Mouse (Mus musculus) hindbrain, embryonic 15.5 days (tissue): ENCODE data around the gene Tmem213. TPM values are rescaled to one million over a fixed set of nuclear protein-coding genes. Genes with fewer than 3 reads are reported as not detected.

Experiments
- ATAC-seq: fragments of 200-750 bp; cut with Nextera tagmentation; 2 replicates; pipeline ENCODE4 v1.8.0; 2017; ENCODE audit warnings: low read depth, moderate number of reproducible peaks, moderate TSS enrichment; ENCODE audit not compliant: low FRiP score
- H3K27ac ChIP-seq: fragments of 300-500 bp; sonication (generic); replicated peaks from 2 replicates; pipeline ENCODE4 v1.5.1; 2015; ENCODE audit warnings: mild to moderate bottlenecking, inconsistent platforms
- H3K27me3 ChIP-seq: fragments of 300-500 bp; sonication (generic); 2 replicates; pipeline ENCODE4 v1.6.1; 2015; ENCODE audit warnings: control low read depth, inconsistent platforms
- H3K36me3 ChIP-seq: fragments of 300-500 bp; sonication (generic); 2 replicates; pipeline ENCODE4 v1.6.1; 2015; ENCODE audit warnings: control low read depth, inconsistent platforms
- H3K4me1 ChIP-seq: fragments of 300-500 bp; sonication (generic); replicated peaks from 2 replicates; pipeline ENCODE4 v1.6.1; 2015; ENCODE audit warnings: control low read depth, inconsistent platforms
- H3K4me2 ChIP-seq: fragments of 300-500 bp; sonication (generic); 2 replicates; pipeline ENCODE4 v1.6.1; 2015; ENCODE audit warnings: moderate library complexity, mild to moderate bottlenecking, inconsistent platforms
- H3K4me3 ChIP-seq: fragments of 300-500 bp; sonication (generic); 2 replicates; pipeline ENCODE4 v1.5.1; 2015; ENCODE audit warnings: mild to moderate bottlenecking, inconsistent platforms
- H3K9ac ChIP-seq: fragments of 300-500 bp; sonication (generic); 2 replicates; pipeline ENCODE4 v1.6.1; 2015; ENCODE audit warnings: inconsistent platforms
- H3K9me3 ChIP-seq: fragments of 300-500 bp; sonication (generic); 2 replicates; pipeline ENCODE4 v1.6.1; 2016; ENCODE audit warnings: control low read depth, inconsistent platforms
- WGBS: fragments of 180-500 bp; shearing (Covaris S2); methylation state at CpG from one replicate; pipeline ENCODE4 v1.1.7; 2015; 5-methylcytosine and 5-hydroxymethylcytosine counted together
- polyA plus RNA-seq: library from polyadenylated mRNA; unstranded; fragments of >200 nt; fragmentation: Nextera tagmentation; extraction: Ambion mirVana; gene quantifications from 2 replicates; pipeline ENCODE4 v1.2.1, GENCODE M21; 2015

Gene Tmem213
- polyA plus RNA-seq, 1 experiment from 2014 or later: not detected

DNA sequence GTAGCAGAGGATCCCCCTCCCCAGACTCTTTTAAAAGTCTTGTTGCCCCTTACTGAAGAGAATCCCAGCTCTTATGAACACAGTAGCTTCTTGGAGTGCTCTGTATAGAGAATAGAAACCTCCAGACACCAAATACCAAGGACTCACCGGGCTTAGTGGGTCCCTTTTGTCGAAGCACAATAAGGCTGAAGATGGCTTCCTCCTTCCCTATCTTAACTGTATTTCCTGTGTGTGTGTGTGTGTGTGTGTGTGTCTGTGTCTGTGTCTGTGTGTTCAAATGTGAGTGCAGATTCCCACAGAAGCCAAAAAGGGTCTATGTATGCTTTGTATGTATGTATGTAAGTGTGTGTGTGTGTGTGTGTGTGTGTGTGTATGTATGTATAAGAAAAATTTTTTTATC, 51.5 kb downstream of the Tmem213 start:
- Histone ChIP-seq H3K36me3 (peaks cover 9% of the 10 kb centered on the region), H3K27me3 (no peaks in the 10 kb centered on the region), H3K9ac (no peak overlapping the region), H3K27ac (peak overlapping the region; percentile 66), H3K4me1 (peaks cover 25% of the 10 kb centered on the region), H3K4me2 (no peak overlapping the region), H3K4me3 (no peak overlapping the region), H3K9me3 (no peaks in the 10 kb centered on the region)
- peak; percentile 4; the same call in 1 of the 2 replicates for ATAC-seq
- 60% methylated on average over 2 of the region's 2 CpGs for WGBS

DNA sequence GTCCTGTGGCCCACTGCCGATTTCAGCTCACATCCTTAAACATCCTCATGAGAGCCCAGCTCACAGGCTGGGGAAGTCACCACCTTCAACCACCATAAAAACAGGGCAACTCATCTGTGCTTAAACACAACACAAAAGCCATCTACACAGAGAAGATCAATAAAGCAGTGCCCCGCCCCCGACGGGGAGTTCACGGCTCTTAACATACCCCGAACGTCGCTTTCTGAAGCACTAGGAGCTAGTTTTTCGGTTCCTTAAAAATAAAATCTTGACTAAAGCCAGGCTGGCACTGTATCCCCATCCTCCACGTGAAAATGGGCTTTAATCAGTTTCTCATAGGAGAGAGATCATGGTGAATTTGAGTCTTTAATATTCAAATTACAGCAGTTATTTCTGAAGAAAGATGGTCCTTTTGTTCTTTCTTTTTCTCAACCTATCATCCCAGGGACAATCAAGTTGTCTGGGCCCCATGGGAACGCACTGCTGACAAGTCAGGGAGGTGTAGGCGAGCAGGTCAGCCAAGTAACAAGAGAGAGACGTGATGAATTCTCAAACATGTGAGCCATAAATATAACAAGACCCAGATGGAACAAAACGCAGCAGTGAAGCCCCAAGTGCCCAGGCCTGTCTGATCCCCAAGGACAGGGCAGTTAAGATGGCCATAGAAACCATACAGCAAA, 53.9 kb downstream of the Tmem213 start:
- H3K27me3 ChIP-seq: no peaks in the 10 kb centered on the region
- peaks cover 25% of the 10 kb centered on the region for H3K4me1 ChIP-seq
- no peak overlapping the region for H3K9ac ChIP-seq
- no peaks in the 10 kb centered on the region for H3K9me3 ChIP-seq
- ATAC-seq: no peak
- WGBS: 25% methylated on average over 14 of the region's 14 CpGs
- peaks cover 5% of the 10 kb centered on the region for H3K36me3 ChIP-seq
- H3K4me3 ChIP-seq: no peak overlapping the region
- H3K27ac ChIP-seq: no peak overlapping the region
- no peak overlapping the region for H3K4me2 ChIP-seq

DNA sequence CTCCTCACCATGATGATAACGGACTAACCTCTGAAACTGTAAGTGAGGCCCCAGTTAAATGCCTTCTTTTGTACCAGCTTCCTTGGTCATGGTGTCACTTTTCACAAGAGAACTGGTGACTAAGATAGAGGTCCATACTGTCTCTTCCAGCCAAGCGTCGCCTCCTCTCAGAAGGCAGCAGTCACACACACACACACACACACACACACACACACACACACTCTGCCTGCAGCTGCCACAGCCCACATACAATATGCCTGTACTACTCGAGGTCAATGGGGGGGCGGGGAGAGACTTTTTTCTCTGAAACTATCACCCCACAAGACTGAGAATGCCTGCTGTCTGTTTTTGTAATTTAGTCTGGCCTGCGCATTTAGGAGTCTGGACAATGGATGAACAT, 55.6 kb downstream of the Tmem213 start:
- Histone ChIP-seq H3K4me1 (peaks cover 17% of the 10 kb centered on the region), H3K4me3 (no peak overlapping the region), H3K36me3 (peaks cover 17% of the 10 kb centered on the region), H3K9ac (no peak overlapping the region), H3K27ac (no peak overlapping the region), H3K4me2 (no peak overlapping the region), H3K27me3 (no peaks in the 10 kb centered on the region), H3K9me3 (no peaks in the 10 kb centered on the region)
- 86% methylated on average over 6 of the region's 6 CpGs for WGBS
- no peak for ATAC-seq

DNA sequence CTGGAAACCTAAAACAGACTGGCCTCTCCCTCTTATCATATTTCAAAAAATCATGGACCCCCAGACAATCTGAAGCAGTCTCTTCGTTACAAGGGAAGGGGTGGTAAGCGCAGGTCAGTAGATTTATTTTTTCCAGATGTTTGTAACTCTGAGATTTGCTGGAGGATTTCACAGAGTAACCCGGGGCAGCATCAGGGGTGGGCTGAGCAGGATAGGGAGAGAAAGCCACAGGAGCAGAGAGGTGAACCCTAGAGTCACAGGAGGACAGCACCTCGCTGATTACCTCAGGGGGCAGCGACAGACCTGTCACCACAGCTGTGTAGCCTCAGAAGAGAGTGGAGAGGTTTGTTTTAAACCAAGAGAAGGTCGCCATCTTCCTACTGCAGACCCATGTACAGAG, 56.3 kb downstream of the Tmem213 start:
- H3K4me3 ChIP-seq: no peak overlapping the region
- WGBS: 83% methylated on average over 6 of the region's 6 CpGs
- no peak overlapping the region for H3K4me2 ChIP-seq
- H3K27me3 ChIP-seq: no peaks in the 10 kb centered on the region
- no peak overlapping the region for H3K9ac ChIP-seq
- peaks cover 15% of the 10 kb centered on the region for H3K4me1 ChIP-seq
- peaks cover 19% of the 10 kb centered on the region for H3K36me3 ChIP-seq
- H3K27ac ChIP-seq: no peak overlapping the region
- ATAC-seq: no peak
- no peaks in the 10 kb centered on the region for H3K9me3 ChIP-seq

Other genes starting within 250 kb of the Tmem213 start
- gene Trim24, start 238.4 kb upstream of the Tmem213 start, polyA plus RNA-seq: 17.8 and 18.4 TPM in 2 replicates
- 0.93 and 0.96 TPM in 2 replicates for gene Svopl, start 62.3 kb upstream of the Tmem213 start, polyA plus RNA-seq
- 0.49 and 0.54 TPM in 2 replicates for gene Atp6v0a4, start 15.3 kb downstream of the Tmem213 start, polyA plus RNA-seq
- gene D630045J12Rik, start 144.8 kb downstream of the Tmem213 start, polyA plus RNA-seq: 15.2 and 16.9 TPM in 2 replicates
- 7.4 and 7.8 TPM in 2 replicates for gene Zc3hav1l, start 190.0 kb downstream of the Tmem213 start, polyA plus RNA-seq
- gene Zc3hav1, start 245.3 kb downstream of the Tmem213 start, polyA plus RNA-seq: 1.3 and 1.5 TPM in 2 replicates